Mouse (Mus musculus) bone marrow, adult 2 months (tissue): ENCODE data around the gene Apaf1.

Experiments used
- CTCF ChIP-seq: fragments of 200-500 bp; IDR thresholded peaks from 2 replicates; pipeline ENCODE4 v1.5.1; 2011; ENCODE audit warnings: low read length, control low read depth; ENCODE audit not compliant: control insufficient read depth, insufficient read depth
- POLR2A ChIP-seq: fragments of 200-500 bp; IDR thresholded peaks from 2 replicates; pipeline ENCODE4 v1.6.1; 2011; ENCODE audit warnings: low read depth, mild to moderate bottlenecking, control low read depth, low read length, borderline replicate concordance; ENCODE audit not compliant: control insufficient read depth

GRCm38 (mm10) chr10:91109841-91110240, 27.3 kb upstream of the Apaf1 start:
- TF ChIP-seq CTCF (no peak), POLR2A (no peak)
